Mouse (Mus musculus) kidney, postnatal 4 days (tissue): ENCODE data around the gene F2r.

ENCODE experiments used
- DNase-seq, 2 experiments: peaks; one replicate each; pipeline ENCODE4 v3.0.0; 2021; ENCODE audit warnings: mixed read lengths in 2 of 2

F2r gene

DNA sequence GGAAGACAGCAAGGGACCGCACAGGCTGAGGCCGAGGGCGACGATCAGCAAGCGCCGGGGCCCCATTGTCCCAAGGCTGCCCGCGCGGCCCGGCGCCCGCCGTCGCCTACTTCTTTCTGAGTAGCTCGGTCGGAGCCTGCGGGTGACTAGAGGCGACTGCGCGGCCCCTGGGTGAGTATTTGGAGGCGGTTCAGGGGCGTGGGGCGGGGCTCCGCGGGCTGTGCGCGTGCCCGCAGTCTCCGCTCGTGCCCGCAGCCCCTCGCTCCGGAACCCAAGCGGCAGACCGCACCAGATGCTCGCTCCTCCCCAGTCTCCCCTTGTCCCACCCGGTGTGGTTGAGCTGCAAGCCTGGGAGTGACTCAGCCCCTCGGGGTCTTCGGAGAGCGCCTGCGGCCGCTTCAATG, at the start of gene F2r:
F2r (minus strand) TSS at position 179 of the 404 bp plus-strand sequence.
- DNase-seq = peak; percentile 91 to 94

DNA sequence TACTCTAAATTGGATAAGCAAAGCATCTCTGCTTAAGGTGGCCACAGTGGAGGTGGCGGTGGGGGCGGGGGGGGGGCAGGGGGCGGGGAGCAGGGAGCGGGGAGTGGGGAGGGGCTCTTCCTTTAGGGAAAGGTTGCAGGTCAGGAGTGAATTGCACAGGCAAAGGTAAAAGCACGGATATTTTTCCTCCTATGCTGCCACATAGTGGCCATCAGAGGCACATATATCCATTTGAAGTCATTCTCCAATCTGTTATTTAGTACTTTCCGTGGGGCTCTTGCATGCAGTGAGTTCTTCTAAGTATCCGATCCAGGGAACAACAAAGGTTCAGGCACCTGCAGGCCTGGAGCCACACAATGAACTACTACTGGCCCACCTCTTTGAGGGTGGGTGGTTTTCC, 49.0 kb upstream of the F2r start:
- no peak for DNase-seq

DNA sequence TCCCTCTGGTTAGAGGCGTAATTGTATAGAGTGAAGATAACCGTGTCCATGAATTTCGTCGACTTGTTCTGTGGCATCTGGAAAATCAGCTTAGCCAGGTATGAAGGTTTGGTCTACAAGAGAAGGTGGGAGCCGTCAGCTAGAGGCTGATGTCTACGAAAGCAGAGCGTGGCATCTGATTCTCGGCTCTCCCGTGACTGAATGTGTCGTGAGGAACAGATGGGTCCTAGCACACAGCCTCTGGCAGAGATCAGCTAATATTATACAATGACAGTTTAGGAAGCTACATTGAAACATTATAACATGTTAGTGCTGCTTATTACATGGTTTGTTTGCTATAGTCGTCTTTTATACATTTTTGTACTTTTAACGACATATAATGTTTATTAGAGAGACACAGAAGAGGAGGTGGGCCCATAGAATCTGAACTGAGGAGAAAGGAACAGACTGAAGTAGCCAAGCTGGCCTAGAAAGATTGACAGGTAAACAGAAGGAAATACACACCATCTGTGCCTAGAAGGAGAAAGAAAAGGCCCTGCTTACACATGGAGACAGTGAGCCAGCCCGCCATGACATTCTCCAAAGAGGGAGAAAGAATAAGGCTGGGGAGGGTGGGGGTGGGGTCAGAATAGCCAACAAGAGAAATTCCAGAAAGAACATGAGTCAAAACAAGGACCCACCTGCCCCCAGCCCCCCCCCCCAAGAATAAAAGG, 47.5 kb upstream of the F2r start:
- no peak for DNase-seq

DNA sequence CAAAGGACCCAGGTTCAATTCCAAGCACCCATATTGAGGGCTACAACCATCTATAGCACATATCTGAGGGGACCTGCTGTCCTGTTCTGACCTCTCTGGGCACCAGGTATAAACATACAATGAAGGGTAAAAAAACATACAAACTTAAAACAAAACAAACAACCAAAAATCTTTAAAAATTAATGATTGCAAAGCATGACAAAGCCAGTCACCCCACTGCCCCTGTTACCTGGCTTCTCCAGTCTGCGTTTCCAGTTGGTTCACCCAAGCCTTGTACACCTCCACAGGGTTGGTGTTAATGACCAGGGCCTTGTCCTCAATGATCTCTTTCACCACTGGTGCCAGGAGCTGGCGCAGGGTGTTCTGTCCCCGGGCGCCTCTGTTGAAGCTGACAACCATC, 45.5 kb upstream of the F2r start:
- DNase-seq = no peak

DNA sequence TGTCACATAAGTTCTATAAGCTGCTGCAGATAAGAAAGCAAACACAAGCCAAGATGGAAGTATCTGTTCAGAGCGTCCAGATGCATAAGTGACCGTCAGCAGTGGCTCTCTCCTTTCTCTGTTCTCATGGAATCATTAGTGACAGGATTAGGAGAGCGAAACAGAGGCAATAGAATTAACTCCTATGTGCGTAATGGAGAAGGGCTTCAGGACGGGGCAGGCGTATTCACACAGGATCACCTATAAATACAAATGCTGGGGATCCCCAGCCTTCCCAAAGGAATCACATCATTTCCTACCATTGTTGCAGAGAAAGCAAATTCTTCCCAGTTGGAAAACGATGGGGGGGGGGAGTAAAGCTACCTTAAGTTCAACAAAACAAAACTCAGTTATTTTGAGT, 41.1 kb upstream of the F2r start:
- no peak for DNase-seq

DNA sequence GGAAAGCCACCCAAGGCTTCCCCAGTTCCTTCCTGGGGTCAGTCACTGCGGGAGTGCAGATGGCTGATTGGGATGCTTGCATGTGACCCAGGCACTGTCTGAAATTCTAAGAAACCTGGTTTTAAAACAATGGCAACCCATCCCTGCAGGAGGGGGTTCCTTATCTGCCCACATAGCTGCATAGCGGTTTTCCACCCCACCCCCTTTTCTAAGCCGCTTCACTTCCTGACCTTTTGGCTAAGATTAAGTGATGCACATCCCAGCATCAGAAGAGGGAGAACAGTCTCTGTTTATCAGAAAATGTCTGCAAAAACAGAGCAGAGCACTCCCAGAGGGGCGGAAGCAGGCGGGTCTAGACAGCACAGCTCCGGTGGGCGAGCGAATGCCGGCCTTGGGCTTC, 38.9 kb upstream of the F2r start:
- DNase-seq = peak in 1 of 2 experiments; percentile 31

DNA sequence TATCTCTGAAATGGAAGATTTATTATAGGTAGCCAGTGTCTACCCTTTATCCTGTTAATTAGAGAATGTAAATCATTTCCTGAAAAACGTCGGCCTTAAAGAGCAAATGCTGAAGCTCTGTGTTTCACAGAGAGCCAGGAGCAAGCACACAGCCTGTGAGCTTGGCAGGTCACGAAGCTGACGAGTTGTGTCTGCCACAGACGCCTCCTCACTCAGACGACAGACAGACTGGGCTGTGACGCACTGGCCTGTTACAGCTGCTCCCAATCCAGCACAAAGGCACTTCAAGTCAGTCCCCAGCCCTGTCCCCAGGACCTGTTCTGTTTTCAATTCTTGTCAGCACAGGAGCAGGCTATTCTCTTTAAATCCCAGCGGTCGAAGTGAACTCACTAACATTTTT, 37.0 kb upstream of the F2r start:
- peak; percentile 78 to 83 for DNase-seq

DNA sequence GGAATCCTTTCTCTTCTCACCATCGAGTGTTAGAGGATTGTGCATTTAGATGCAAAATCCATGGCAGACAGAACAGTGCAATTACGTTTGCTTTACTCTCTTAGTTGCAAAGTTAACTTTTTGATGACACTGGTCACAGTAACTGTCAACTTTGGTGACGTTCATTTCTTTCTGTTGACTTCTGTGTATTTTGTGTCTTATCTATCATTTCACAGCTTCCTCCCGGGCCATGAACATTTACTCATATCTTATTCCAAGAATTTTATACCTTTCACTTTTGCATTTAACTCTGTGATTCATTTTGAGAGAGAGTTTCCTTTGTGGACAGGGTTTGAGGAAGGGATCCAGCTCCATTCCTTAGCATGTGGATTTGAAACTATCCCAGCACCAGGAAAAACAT, 35.4 kb upstream of the F2r start:
- no peak for DNase-seq

DNA sequence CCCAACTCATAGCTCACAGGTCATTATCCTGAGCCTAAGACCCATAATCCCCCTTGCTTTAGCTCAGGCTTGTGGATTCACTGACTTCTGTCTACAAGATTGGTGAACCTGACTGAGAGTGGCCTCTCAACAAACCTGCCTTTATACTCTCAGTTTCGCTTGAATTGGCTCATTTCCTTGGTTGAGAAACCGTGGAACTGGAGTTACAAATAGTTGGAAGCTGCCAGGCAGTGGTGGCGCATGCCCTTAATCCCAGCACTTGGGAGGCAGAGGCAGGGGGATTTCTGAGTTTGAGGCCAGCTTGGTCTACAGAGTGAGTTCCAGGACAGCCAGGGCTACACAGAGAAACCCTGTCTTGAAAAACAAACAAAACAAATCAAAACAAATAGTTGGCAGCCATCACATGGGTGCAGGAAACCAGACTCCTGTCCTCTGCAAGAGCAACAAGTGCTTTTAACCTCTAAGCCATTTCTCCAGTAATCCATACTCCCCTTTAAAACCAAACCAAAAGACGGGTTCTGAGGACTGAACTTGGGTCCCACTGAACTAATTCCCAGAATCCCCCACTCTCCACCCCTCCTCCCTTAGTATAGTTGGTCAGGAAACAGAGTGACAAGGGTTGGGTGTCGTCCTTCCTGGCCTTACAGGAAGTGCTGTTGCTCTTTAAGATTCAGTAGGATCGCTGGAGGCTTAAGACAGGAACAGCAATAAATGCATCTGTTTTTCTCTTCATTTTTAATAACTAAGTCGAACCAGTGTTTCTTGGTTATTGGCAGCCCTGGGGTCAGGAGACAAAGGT, 33.8 kb upstream of the F2r start:
- DNase-seq = no peak

DNA sequence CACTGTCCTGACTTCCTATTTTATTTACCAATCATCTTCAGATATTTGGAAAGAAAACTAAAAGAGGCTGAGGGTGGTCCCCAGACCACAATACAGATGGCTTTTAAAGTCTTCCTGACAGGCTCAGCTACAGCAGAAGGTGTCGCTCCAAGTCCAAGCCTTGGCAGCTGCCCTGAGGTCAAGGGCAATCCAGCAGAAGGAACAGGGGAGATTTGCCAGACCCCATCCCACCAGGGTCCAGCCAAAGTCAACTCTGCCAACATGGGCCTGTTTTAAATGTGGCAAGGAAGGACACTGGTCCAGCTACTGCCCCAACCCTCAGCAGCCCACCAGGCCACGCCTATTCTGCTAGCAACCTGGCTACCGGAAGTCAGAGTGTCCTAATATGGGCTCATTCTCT, 31.7 kb upstream of the F2r start:
- no peak for DNase-seq

DNA sequence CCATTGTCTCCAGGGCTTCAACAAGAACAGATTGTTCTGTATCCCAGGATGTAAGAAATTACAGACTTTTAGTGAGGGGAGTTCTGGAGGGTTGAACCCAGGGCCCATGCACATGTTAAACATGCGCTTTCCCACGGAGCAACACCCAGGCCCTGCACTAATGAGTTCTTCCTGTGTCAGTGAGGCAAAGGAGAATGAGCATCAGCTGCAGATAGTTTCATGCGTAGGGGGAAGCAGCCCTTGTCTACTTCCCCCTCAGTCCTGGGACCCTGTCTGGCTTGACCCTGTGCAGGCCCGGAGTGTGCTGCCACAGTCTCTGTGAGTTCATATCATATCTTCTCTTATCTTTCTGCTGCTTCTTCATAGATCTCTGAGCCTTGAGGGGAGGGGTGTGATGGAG, 29.0 kb upstream of the F2r start:
- peak; percentile 41 to 61 for DNase-seq

DNA sequence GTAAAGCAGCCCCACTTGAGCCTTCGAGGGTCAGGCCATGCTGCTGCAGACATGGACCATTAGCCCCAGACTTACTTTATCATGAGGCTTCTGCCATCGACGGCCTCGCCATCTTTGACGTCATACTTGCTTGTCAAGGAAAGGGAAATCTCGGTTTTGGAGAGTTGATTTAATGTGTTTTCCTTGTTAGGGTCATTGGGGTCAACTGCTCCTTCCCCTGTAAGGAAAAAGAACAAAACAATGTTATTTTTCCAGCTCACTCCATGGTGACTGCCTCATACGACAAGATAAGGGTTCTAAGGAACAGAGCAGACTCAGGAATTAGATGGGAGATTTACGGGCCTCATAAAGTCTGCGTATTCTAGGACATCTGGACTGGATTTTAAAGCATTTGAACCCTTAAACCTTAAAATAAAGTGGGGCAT, 28.4 kb upstream of the F2r start:
- peak; percentile 61 to 76 for DNase-seq

DNA sequence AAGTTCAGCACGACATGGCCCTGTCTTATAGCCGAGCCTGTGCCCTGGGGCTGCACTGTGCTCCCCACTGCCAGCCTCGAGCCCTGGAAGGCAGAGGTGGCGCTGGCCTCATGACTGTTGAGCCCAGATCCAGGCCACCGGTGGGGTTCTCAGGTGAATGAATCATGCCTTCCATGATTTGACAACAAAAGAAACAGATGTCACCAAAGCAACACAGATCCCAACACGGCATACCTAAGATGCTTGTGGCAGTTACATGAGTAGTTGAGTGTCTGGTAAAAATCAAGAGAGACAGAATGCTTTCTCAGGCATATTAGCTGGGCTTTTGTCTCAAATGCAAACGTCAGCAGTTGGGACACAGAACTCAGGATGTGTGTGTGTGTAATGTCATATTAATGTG, 25.5 kb upstream of the F2r start:
- DNase-seq = no peak

DNA sequence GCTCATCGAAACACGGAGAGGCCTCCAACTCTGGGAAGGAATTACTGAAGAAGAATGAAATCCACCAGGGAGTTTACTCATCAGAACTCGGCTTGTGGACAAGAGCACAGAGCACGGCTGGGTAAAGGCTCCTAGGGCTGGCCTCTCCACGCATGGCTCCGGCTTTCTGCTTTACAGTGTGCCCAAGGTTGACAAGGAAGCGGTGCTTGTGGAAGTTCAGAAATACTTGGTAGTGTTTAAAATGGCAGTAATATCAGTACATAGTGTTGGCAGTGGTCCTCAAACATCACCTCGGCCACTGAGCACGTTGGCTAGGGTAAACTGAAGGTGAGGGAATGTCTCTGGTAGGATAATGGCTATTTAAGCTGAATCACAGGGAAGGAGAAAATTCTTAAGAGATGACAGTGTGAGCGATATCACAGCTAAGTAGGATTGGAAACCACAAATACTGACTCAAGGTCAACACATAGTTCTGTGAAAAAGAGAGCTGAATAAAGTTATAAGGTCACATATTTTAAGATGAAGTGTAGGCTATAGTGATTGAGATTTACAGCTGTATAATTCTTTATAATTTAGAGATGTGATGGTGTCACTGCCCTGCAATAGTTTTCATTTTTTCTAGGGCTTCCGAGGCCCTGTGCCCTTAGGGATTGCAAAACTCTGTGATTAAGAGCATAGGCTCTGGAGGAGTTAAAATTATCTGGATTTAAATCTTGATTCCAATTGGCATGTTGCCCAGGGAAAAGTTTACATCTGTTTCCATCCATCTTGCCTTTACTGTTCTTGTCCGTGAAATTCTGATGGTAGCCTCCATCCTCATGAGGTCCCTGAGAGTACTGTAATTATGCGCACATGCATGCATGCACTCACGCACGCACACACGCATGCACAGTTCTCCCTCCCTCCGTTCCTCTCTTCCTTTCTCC, 23.0 kb upstream of the F2r start:
- no peak for DNase-seq

DNA sequence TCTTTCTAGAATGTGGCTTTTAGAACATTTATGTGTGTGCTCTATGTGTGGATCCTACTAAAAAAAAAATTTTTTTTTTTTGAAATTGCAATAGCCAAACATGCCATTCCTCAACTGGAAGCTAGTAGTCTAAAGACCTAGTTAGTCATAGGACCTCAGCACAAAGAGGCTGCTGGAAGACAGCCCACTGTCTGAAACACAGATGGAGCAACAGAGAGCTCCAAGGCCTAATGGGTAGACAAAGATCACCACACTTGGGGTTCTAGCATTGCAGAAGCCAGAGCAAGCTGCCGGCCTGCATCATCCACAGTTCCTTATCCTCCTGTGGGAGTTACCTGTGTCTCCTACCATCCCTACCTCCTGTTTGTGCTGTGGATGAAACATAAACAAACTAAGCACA, 22.1 kb upstream of the F2r start:
- DNase-seq = no peak

DNA sequence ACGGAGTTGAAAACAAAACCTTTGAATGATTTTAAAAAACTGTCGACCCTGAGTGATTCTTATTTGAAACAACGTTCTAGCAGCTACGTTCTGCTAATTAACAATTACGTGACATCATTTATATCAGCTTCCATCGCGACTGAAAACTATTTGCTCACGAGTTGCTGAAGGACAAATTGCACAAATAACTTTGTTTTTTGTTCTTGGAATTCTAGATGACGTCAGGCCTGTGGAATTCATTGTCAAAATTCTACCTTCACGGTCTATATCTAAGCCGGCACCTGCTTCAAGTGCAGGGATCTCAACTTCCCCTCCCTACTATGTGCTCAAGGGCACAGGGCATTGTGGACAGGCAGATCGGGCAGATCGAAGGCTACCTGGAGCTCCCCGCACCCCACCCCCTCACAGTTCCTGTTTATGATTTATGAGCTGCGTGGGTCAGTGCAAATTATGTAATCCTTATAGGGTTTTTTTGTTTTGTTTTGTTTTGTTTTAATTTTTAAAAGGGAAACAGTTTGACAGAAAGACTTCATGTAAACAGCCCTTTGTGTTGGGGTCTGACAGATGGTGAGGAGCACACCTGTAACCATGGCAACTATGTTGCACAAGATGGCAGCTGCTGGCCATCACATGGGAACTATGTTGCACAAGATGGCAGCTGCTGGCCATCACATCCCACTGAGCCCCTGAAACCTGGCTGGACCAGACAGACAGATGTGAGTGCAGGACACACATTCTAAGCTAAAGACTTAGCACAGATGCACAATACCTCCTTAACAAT, 21.2 kb upstream of the F2r start:
- DNase-seq = peak in 1 of 2 experiments; percentile 49

DNA sequence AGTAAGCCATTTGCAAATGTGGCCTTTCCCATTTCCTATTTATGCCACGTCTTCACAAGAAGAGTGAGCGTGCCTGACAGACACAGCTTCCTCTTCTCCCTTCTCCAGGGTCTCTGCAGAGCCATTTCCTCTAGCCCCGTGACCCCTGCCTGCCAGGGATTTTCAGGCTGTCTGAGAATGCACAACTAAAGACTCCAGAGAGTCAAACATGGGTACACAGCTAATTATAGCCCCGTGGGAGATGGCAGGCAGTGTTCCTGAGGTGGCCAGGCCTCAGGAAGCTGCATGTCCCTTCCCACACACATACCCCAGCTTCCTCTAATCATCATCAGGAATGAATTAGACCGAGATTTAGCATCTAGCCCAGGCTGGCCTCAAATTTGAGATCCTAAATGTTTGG, 20.6 kb upstream of the F2r start:
- DNase-seq = peak; percentile 61 to 74

DNA sequence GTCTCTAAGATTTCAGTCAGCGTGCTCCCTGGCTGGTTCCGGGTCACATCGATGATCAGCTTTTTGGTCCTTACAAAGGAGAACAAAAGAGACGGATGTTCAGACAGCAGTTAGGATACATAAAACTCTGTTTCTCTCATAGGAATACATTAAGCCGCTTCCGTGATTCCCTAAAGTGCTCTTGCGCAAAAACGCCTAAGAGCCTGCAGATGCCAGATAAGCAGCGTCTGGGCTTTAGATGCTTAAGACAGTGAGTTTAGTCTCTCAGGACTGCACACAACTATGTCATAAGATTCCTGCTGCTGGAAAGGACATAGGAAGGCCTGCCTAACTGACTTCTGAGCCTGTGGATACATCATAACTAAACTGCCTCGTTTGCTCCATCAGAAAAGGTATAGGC, 19.4 kb upstream of the F2r start:
- no peak for DNase-seq

DNA sequence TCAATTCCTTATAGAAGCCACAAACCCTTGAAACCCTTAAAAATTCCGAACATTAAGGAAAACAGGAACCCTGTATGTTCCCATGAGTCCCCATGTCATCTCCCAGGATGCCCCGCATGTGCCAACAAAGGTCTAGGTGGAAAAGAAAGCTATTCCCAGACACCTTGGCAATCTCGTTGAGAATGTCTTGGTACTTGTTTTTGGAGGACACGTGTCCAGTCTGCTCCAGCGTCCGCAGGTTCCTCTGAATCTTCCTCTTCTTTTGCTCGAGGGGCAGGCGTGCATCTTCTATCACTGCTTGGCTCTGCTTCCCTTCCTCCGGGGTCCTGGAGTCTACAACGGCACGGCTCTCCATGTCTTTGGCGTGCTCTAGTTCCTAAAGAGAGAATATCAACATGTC, 17.0 kb upstream of the F2r start:
- no peak for DNase-seq

DNA sequence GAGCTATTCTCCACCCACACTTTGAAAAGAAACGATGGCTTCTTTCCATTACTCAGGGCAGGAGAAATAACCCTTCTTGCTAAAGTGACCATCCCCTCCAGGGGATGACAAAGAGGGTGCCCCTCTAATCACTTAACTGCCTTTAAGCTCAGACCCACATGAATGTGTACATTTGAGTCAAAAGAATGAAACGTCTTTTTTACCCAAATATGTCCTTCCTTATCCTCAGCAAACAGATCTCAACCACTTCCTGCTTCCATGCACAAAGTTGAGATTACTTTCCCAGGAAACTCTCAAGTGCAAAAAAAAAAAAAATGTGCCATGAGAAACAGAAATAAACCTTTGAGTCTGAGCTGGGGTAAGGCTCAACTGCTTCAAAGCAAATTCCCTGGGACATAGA, 16.2 kb upstream of the F2r start:
- no peak for DNase-seq

DNA sequence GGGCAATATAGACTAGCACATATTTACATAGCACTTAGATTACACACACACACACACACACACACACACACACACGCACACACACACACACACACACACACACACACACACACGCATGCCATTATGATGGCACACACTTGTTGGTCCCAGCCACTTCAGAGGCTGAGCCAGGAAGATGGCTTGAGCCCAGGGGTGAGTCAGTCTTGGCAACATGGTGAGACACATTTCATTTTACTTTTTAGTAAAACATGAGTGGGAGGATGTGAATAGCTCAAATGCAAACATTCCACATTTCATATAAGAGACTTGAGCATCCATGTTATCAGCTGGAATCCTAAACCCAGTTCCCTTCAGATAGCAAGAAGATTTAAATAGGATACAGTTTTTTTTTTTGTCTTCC, 15.1 kb upstream of the F2r start:
- DNase-seq = no peak

DNA sequence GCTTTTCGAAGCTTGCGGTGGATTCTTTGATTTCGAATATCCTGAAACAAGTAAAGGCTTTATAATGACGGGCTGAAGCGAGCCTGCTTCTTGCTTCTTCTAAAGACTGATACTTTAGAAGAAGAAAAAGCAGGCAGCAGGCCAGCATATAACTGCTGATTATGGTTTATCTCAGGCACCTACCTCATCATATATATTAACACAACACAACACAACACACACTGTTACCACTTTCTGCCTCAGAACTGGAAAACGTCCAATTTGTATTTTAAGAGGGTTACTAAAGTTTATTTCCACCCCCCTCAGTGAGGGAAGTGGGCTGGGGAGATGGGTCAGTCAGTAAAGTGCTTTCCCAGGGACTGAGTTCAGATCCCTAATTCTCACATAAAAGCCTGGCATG, 13.9 kb upstream of the F2r start:
- no peak for DNase-seq

DNA sequence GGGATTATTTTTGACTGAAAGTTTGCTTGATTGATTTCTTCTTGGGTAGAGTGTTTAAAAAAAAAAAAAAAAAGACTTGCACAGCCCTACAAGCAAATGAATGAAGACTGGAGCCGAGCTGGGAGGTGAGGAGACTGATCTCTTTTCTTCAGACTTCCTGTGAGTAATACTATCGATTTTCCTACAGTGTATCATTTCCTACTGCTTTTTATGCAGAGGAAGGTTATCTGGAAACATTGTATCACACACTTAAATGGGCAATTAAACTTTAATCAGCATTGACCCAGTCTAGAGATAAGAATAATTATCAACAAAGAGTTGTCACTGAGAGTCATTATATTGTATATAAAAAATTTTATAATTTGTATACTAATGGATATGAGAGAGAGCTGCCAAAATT, 12.5 kb upstream of the F2r start:
- DNase-seq = no peak
